Mouse (Mus musculus): ENCODE results near the gene Vamp8. TPM values are rescaled to one million over a fixed set of nuclear protein-coding genes. Genes with fewer than 3 reads are reported as not detected.

Gene Vamp8
- total RNA-seq (2021): 10 to 100 TPM; 12.6 to 14.0 TPM
- long read RNA-seq, experiment 1, transcript Vamp8-201 (3 exons, 820 nt): major isoform, 17 of 18 reads
- long read RNA-seq, experiment 1, partial matches to known transcripts: 0 of 18 reads
- long read RNA-seq, experiment 1, other reads (novel, unspliced or antisense): 0 of 18 reads
- long read RNA-seq, experiment 2, transcript Vamp8-201 (3 exons, 820 nt): major isoform, 14 of 16 reads
- long read RNA-seq, experiment 2, partial matches to known transcripts: 0 of 16 reads
- long read RNA-seq, experiment 2, other reads (novel, unspliced or antisense): 0 of 16 reads

- peak; percentile 17 to 35 for DNase-seq (ENCODE audit: low spot score in 2 of 2)
Observed at GRCm38 (mm10) chr6:72389941-72390771, at the start of gene Vamp8. Gene Vamp8, minus strand, starts transcription at chr6:72390703.

DNA sequence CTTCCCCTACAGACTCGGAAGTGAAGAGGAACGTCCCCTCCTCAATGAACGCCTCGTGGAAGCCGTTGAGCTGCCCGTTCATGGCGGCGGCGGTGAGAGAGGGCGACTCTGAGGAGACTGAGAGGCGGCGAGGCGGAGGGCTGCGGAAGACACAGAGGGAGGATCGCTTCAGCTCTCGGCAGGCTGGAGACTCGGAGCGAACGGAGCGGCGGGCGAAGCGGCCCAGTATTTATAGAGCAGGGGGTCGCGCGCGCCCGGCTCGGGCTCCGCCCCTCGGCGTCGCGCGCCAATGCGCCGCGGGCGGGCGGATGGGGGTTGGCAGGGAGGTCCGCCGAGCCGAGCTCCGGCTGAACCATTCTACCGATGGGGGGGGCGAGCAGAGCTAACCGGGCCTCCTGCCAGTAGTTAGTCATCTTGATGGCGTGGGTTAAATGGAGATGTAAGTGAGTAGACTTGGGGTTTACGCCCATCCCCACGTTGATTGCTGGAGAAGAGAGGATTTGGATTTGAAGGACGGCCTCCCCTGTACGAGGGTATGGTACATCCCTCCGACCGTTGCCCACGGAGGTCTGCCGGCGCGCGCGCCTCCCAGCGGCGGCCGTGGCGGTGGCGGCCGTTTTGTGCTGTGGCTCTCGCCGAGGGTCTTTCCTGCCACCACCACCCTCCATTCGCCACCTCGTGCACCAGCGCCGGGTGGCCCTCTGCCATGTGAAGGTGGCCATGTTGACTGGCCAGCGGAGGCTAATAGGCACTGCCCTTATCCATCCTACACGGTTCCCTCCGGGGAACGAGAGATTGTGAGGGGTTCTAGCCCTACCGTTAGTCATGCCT is 49.1 kb upstream of the Vamp8 start, which contains the start of gene Mat2a:
Gene Mat2a (minus strand): TSS at position 204 of the 831 bp plus-strand sequence.
- DNase-seq (ENCODE audit: low spot score in 2 of 2): peak; percentile 95 to 96

GRCm38 (mm10) chr6:72438862-72439354 is 48.4 kb upstream of the Vamp8 start:
- peak; percentile 87 to 92 for DNase-seq (ENCODE audit: low spot score in 2 of 2)

- DNase-seq (ENCODE audit: low spot score in 2 of 2): no peak
Observed at GRCm38 (mm10) chr6:72438226-72438625, 47.7 kb upstream of the Vamp8 start.

DNA sequence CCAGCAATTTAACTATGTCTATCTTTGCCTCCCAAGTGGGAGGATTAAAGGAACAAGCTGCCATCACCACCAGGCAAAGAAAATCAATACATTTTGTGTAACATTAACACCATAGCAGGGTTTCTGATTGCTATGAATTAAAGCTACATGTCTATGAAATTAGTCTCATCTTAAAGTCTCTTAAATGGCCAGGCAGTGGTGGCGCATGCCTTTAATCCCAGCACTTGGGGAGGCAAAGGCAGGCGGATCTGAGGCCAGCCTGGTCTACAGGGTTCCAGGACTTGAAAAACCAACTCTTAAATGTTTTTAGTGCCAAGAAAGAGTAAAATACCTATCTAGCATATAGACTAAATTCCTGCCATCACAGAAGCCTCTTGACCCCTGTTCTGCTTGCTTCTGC is 41.6 kb upstream of the Vamp8 start:
- DNase-seq (ENCODE audit: low spot score in 2 of 2): no peak

DNA sequence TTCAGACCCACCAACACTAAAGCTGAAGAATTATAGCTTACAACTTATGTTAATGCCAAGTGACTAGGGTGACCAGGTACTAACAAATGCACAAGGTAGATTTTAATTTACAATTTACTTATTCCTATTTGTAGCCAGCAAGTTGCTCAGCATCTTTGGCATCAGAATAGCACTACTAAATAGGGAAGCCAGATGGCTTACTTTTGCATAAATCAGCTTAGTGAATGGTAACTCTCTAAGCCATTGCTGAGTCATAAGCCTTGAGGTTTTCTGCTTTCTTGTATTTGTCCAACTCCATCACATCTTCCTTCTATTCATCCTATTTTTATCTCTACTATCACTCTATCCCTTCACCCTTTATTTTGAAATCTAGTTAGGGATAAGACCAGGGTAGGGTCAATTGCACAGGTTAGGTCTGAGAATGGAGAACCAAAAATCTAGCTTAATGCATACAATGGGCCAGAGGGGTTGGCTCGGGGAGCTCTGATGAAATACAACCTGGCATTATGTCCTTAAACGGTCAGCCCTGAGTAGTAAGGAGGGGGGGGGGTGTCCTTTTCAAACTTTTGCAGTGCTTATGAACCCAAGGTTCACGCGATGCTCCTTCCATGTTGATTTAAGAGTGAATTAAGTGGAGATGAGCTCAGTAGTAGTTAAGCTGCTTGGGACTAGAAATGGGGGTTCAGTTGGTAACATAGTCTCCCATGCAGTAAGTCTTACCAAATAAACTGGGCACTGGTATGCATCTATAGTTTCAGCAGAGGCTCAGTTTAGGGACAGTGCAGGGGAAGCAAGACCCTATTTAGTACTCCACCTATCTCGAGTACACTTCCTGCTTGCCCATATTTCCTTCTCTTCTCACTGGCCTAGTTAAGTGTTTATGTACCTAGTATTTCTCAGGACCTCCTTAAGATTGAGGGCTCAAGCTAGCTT is 40.8 kb upstream of the Vamp8 start:
- no peak for DNase-seq (ENCODE audit: low spot score in 2 of 2)

GRCm38 (mm10) chr6:72429061-72429842 is 38.7 kb upstream of the Vamp8 start:
- no peak for DNase-seq (ENCODE audit: low spot score in 2 of 2)

GRCm38 (mm10) chr6:72428036-72428435 is 37.5 kb upstream of the Vamp8 start:
- peak; percentile 78 to 87 for DNase-seq (ENCODE audit: low spot score in 2 of 2)

DNA sequence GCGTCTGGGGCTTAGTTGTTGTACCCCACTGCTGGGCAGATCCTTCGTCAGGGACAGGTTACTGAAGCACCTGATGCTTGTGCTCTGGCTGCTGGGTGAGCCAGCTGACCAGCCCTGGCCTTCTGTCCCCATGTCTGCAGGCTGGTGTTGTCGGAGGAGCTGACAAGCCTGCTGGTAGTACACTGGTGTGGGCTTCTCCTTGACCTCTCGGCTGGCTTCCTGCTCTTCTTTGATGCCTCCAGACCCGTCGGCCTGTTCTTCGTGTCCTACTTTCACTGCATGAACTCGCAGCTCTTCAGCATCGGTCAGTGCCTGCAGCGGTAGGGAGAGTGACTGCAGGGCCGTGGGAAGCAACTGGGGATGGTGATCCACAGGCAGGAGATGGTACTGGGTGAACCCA is 35.1 kb upstream of the Vamp8 start:
- DNase-seq (ENCODE audit: low spot score in 2 of 2): no peak

- DNase-seq (ENCODE audit: low spot score in 2 of 2): no peak
Observed at GRCm38 (mm10) chr6:72420901-72421300, 30.4 kb upstream of the Vamp8 start.

- DNase-seq (ENCODE audit: low spot score in 2 of 2): no peak
Observed at GRCm38 (mm10) chr6:72419806-72420205, 29.3 kb upstream of the Vamp8 start.

DNA sequence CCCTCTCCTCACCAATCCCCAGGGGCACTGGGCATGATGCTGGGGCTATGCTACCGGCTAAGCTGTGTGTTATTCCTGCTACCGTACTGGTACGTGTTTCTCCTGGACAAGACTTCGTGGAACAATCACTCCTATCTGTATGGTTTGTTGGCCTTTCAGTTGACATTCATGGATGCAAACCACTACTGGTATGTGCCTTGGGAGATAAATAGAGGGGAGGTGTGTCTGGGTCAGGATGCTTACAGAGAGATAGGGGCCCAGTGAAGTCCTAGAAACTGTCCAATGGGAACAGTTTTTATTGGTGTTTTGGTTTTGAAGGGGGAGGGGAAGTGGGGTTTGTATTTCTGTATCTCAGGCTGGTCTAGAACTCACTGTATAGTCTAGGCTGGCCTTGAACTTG is 27.8 kb upstream of the Vamp8 start:
- no peak for DNase-seq (ENCODE audit: low spot score in 2 of 2)

GRCm38 (mm10) chr6:72415964-72416772 is 25.7 kb upstream of the Vamp8 start:
- no peak for DNase-seq (ENCODE audit: low spot score in 2 of 2)

DNA sequence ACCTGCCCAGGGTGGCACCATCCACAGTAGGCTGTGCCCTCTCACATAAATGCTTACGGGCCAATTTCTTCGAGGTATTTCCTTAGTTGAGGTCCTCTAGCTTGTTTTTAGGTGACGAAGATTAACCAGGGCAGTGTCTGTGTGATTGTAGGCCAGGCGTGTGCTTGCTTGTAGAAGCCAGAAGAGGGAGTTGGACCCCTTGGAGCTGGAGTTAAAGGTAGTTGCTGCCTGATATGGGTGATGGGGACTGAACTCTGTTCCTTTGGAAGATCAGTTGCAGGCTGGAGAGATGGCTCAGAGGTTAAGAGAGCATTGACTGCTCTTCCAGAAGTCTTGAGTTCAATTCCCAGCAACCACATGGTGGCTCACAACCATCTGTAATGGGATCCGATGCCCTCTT is 24.7 kb upstream of the Vamp8 start:
- no peak for DNase-seq (ENCODE audit: low spot score in 2 of 2)

DNA sequence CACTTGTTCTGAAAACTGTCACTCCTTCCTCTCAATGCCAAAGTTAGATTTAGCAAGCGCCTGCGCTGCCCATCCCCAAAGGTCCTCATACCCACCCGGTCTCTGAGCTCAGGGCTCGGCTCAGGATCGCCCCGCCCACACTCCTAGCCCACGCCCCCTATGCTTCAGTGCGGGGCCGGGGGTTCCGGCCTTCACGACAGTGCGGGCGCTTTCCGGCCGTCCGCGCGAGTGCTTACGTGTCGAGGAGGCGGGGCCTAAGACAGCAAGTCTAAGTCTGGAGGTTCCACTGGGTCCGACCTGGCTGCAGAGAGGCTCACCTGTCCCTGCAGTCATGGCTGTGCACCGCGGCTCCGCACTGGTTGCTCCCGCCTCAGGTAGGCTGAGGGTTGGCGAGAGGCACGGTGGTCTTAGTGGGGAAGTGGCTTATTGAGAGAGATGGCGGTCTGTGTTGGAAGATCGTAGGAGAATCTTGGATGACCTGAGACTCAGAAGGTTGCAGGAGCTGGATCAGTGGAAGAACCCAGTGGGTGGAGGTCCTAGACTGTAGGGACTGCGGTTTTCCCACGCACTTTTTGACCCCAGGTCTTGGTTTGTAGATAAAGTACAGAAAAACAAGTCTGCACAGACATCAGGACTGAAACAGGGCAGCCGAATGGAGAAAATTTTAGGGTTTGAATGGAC is 23.7 kb upstream of the Vamp8 start, which contains the start of gene Ggcx:
Gene Ggcx (plus strand): TSS at position 233 of the 681 bp plus-strand sequence.
- DNase-seq (ENCODE audit: low spot score in 2 of 2): peak; percentile 89 to 94

DNA sequence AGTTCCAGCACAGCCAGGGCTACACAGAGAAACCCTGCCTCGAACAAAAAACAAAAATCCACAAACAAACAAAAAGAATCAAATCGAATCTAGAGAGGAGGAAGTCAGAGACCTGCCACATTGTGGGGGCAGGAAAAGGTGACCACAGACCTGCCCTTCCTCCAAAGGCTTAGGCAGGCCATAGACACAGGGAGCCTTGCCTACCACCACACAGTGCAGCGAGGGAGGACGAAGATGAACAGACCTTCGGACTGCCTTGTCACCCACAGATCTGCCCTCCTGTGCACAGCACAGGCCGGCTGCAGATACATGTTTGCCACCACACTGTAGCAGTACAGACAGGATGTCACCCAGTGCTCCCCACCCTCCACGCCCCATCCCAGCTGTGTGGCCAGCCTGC is 20.0 kb upstream of the Vamp8 start:
- DNase-seq (ENCODE audit: low spot score in 2 of 2): no peak

DNA sequence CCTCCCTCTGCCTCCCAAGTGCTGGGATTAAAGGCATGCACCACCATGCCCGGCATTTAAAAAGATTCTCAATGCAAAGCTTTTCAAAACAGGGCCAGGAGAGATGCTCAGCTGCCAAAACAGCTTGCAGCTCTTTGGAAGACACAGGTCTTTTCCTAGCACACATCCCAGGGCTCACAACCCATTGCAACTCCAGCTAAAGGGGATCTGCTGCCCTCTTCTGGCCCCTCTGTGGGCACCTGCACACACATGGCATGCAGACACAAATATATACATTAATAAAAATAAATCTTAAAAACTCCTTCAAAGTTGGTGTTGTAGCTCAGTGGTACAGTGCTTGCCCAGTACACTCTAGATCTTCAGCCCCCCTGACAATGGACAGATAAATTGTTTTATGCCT is 19.5 kb upstream of the Vamp8 start:
- DNase-seq (ENCODE audit: low spot score in 2 of 2): no peak

- peak; percentile 64 to 82 for DNase-seq (ENCODE audit: low spot score in 2 of 2)
Observed at GRCm38 (mm10) chr6:72409567-72409966, 19.1 kb upstream of the Vamp8 start.
